Mouse (Mus musculus) A20 (cell line): ENCODE results near the gene Vmn1r13.
"Not testable (repeated sequence)": the region's sequence is repeated elsewhere in the genome, so short reads cannot be mapped to it uniquely, and the experiment has no call there.

Experiments used
- DNase-seq: peaks from one replicate; pipeline ENCODE4 v3.0.0-alpha.2; 2011; ENCODE audit warnings: low read depth, low spot score

Vmn1r13 gene

DNA sequence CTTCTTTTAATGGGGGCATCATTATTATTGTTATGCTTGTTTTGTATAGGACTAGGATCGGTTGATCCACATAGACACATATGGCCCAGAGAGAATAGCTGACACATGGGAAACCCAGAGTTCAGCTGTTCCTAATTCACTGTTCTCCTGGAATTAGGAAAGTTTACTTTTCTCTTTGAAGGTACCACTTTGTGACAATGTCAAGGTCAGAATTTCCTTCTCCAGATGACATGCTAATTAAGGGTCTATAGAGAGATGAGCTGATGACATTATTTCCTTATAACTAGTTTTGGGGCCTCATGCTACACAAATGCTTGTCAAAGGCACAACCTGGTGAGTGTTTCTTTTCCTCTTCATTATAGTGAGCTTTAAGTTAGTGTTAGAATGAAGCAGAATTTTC is at the start of gene Vmn1r13:
Vmn1r13 (plus strand) TSS at position 301 of the 400 bp plus-strand sequence.
- DNase-seq = not testable (repeated sequence)

GRCm38 (mm10) chr6:57156619-57157018 is 46.5 kb upstream of the Vmn1r13 start, which contains the start of gene Vmn1r12:
Vmn1r12 (plus strand) TSS chr6:57156919.
- no peak for DNase-seq

DNA sequence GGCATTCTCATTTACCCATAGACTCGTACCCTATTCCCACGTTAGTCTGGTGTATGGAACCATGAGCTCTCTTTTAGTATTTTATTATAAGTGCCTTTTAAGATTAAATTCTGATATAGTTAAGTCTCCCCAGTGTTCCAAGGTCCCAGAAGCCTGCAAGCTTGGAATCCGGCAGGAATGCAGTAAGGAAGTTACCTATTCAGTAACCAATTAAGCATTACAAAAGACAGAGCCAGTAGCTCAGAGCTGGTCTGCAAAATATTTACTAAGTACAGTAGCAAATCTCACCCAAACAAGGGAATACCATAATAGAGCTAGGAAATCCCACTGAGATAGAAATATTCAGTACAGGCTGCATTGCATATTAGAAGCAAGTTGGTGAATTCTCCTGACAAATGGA is 13.1 kb upstream of the Vmn1r13 start:
- DNase-seq = not testable (repeated sequence)

DNA sequence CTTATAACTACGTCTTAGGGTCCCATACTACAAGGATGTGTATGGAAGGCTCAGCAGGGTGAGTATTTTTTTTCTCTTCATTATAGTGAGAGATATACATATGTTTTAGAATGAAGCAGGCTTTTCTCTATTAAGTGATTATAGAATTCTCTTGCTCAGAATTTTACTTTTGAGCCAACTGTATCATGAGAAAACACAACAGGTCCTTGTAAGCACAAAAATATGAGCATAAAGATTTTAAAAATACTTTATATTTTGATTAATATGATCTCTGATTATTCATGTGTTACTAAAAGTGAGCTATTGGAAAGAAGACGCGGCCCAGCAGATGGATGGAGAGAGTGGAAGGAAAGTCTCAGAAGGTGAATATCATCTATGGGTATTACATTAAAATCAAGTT is 28.3 kb downstream of the Vmn1r13 start, which contains the start of gene Vmn1r14:
Vmn1r14 (plus strand) TSS at position 301 of the 400 bp plus-strand sequence.
- DNase-seq = no peak

DNA sequence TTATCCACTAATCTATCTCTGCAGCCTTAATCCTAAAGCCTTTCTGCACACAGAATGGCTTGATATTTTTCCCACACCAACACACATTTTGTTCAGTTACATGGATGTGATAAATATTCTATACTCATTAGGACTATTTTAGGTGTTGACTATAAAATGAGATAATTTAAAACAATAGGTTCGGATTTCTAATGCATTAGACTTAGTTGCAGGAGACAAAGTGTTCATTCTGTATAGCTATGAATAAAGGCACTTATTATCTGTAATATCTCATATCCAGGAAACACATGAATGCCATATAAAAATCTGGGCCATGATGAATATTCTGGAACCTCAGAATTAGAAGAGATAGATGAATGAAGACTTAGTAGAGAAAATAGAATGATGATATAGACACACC is 54.6 kb downstream of the Vmn1r13 start, which contains the start of gene Vmn1r15:
Vmn1r15 (plus strand) TSS at position 301 of the 400 bp plus-strand sequence.
- DNase-seq = no peak

- DNase-seq = no peak
Observed at GRCm38 (mm10) chr6:57260990-57261389, 57.9 kb downstream of the Vmn1r13 start.
